In genomic region chr14:40731861-40732260, GRCm38 (mm10) we compare ENCODE assay signal across 10 mouse cellular contexts.
DNase-seq lines count a peak whose midpoint lies in the region; ATAC-seq lines count a peak whose summit lies in the region.
"Had no signal": no experiment of that assay in that cellular context is flagged by ENCODE, and none has a peak within 500 bp of the region (broad histone marks: within the 10 kb centered on the region; RNA-seq: fewer than 3 reads in every experiment).

No protein-coding gene starts in this region.

- no peaks in the 10 kb centered on the region for H3K36me3 ChIP-seq in midbrain, embryonic 15.5 days (replicated peaks)
- H3K36me3 ChIP-seq: embryonic facial prominence, embryonic 12.5 days had no signal

- H3K4me1 ChIP-seq in midbrain, embryonic 15.5 days, result no peaks in the 10 kb centered on the region
- H3K4me1 ChIP-seq: embryonic facial prominence, embryonic 12.5 days; megakaryocyte, embryonic 14.5 days had no signal

- no peak overlapping the region for H3K4me2 ChIP-seq in midbrain, embryonic 15.5 days
- H3K4me2 ChIP-seq: embryonic facial prominence, embryonic 12.5 days had no signal

- H3K9ac ChIP-seq in midbrain, embryonic 15.5 days, result no peak overlapping the region
- H3K9ac ChIP-seq: embryonic facial prominence, embryonic 12.5 days had no signal

- DNase-seq in cerebellum, postnatal 4 days (ENCODE audit: low spot score in 2 of 2), result peak; percentile 30 to 34
- no peak for DNase-seq in cerebellum, adult 11-12 months
- DNase-seq in urinary bladder, postnatal 14 days (ENCODE audit: low spot score), result peak; percentile 46
- DNase-seq in urinary bladder, adult 18-20 months (ENCODE audit: low spot score in 2 of 2), result no peak
- DNase-seq in left cerebral cortex, adult 18-20 months (ENCODE audit: low spot score in 2 of 2), result peak; percentile 27 to 67
- peak; percentile 1 to 6 for DNase-seq in right cerebral cortex, postnatal 36 days (ENCODE audit: low spot score in 2 of 2)
- DNase-seq in c-Kit-positive CD71-positive TER-119-positive erythroid progenitor cells, embryonic 14.5 days (ENCODE audit: low spot score), result no peak

- no peak for ATAC-seq in midbrain, embryonic 15.5 days (replicated peaks)

- no peak overlapping the region for H3K4me3 ChIP-seq in midbrain, embryonic 15.5 days
- H3K4me3 ChIP-seq: embryonic facial prominence, embryonic 12.5 days; megakaryocyte, embryonic 14.5 days had no signal

- 91% methylated on average over 2 of the region's 2 CpGs for WGBS in midbrain, embryonic 15.5 days

- no peaks in the 10 kb centered on the region for H3K27me3 ChIP-seq in midbrain, embryonic 15.5 days (replicated peaks)
- H3K27me3 ChIP-seq: embryonic facial prominence, embryonic 12.5 days; megakaryocyte, embryonic 14.5 days had no signal

- no peaks in the 10 kb centered on the region for H3K9me3 ChIP-seq in midbrain, embryonic 15.5 days
- H3K9me3 ChIP-seq: embryonic facial prominence, embryonic 12.5 days; megakaryocyte, embryonic 14.5 days had no signal

- H3K27ac ChIP-seq in midbrain, embryonic 15.5 days, result no peak overlapping the region
- H3K27ac ChIP-seq: embryonic facial prominence, embryonic 12.5 days had no signal

Comparison
In these comparisons a context has a peak if more than half of its experiments do, and no peak if none do; other contexts are left out.
1. DNase-seq: peak in cerebellum, postnatal 4 days (2 of 2), urinary bladder, postnatal 14 days (single experiment), left cerebral cortex, adult 18-20 months (2 of 2) and right cerebral cortex, postnatal 36 days (2 of 2); none in cerebellum, adult 11-12 months (single experiment), urinary bladder, adult 18-20 months (0 of 2) and c-Kit-positive CD71-positive TER-119-positive erythroid progenitor cells, embryonic 14.5 days (single experiment).